Mouse (Mus musculus) common myeloid progenitor, adult 5-6 weeks (primary cell): ENCODE measurements at regions not wholly inside any gene's neighbourhood (a gene's known extent, or its start where the extent isn't known, plus 50 kb on each side); places are given as distances from the start of the nearest gene placed in this dataset.
"Not testable (repeated sequence)": the region's sequence is repeated elsewhere in the genome, so short reads cannot be mapped to it uniquely, and the experiment has no call there.

Experiments
- ATAC-seq: replicated peaks from 2 replicates; pipeline ENCODE4 v1.8.0; 2016; ENCODE audit warnings: low read depth, mild to moderate bottlenecking, moderate TSS enrichment, inconsistent platforms; ENCODE audit not compliant: poor library complexity, severe bottlenecking

DNA sequence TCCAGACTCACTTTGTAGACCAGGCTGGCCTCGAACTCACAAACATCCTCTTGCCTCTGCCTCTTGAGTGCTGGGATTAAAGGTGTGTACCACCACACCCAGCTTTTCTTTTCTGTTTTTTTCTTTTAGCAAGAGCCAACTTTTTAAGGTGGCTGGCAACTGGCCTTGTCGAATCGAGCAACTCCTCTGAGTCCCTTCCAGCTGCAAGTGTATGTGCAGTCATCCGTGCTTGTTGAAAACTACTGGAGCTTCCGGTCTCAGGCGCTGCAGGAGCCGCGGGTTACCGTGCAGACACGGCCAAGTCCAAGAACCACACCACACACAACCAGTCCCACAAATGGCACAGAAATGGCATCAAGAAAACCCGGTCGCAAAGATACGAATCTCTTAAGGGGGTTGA, 537.4 kb downstream of the Zfp704 start:
- not testable (repeated sequence) for ATAC-seq

DNA sequence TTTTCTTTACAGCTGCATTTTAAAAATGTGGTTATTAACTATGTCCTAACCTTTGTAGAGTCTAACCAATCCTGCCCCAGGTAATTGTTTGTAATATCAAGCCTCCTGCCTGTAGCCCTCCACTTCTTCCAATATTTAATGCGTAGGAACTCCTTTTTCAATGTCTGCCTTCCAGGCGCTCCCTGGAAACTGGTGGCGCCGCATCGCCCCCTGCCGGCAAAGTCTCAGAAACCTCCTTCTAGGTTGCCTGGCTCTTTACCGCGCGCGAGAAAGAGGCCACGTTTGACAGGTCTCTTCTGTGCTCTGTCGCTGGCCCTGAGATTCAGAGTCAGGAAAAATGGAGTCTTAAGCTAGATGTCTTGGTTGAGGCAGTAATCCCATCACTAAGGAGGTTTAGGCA, 542.8 kb downstream of the Zfp704 start:
- ATAC-seq, result peak; percentile 87

DNA sequence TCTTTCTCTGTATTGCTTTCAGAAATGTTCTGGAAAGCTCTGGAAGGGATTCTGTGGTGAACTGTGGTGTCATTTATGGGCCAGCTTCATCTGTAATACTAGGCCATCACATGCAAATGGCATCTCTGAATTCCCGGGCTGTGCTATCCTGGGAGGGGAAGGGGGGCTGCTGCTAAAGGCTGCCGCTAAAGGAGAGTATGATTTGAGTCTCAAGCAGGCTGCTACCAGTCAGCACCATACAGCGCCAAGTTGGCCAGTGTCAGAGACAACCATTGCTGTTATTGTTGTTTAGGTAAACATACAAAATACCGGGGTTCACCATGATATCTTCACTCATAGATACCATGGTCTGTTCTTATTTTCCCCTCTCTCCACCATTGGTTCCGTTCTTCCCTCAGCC, 543.5 kb downstream of the Zfp704 start:
- no peak for ATAC-seq

DNA sequence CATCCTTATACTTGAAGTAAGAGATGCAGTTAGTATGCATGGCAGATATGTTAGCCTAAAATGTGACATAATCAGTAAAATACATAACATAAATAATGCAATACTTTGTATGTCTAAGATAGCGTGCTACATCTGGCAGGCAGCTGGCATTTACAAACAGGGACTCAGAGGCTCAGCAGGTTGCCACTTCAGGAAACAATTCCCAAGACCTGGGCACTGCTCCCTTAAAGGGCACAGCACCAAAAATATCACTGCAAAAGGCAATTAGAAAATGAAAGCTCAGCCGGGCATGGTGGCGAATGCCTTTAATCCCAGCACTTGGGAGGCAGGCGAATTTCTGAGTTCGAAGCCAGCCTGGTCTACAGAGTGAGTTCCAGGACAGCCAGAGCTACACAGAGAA, 544.0 kb downstream of the Zfp704 start:
- ATAC-seq, result no peak

DNA sequence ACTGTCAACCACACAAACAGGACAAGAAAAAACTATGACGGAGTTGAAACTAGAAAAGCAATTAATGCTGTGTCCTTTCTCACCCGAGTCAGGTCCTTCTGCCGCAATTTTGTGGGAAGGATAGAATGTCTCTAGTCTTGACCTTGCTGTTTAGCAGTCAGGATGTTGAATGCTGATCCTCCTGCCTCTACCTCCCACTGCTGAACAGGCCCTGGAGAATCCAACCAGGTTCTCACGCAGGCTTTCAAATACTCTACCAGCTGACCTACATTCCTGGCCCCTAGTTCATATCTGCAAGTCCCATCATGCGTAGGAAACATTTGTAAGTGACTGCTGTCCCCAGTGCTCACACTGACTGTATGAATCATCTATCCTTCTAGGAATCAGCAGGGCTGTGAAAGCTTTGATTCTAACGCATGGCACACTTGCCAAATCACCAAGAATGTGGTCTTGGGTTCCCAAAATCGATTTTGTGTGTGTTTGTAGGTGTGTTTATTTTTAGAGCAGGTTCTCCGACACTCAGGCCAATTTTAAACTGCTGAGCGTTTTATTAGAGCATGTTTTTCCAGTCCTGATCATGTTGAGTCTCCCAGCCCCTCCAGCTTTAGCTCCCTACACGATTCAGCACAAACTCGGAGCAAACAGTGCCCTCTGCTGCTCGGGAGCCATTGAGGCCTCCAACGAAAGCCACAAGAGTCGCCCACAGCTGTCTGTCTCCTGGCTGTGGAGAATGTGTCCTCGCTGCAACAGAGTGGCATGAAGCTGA, 545.4 kb downstream of the Zfp704 start:
- ATAC-seq, result peak; percentile 89

DNA sequence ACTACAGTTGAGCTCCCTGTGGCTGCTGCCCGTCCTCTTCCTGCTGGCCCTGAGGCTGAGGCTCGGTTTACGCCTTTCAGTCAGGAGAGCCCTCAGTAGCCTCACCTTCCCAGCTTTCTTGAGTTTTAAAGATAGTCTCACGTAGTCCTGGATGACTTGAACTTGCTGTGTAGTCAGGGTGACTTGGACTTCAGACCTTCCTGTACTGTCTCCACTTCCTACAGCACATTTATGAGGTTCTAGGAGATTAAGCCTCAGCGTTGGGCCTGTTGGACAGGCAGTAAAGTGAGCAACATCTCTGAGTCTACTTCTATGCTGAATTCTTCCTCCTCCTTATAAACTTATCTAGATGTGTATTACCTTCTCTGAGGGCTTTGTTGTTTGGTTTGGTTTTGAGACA, 546.2 kb downstream of the Zfp704 start:
- ATAC-seq, result no peak

DNA sequence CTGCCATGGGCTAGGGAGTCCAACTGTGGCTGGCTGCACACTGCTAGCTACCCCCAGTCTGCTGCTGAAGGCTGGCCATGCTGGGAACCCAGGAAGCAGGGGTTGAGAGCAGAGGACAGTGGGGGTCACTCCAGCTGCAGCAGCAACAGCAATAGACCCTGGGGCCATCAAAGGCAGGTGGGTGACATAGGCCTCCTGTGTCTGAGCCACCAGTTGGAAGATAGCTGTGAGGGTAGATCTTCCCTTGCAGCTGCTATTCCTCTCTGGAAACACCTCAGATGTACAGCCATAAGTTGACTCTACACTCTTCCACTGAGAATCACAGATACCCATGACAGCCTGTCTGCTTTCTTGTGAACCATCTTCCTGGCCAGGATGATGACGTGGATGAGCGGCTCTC, 548.5 kb downstream of the Zfp704 start:
- ATAC-seq, result no peak

DNA sequence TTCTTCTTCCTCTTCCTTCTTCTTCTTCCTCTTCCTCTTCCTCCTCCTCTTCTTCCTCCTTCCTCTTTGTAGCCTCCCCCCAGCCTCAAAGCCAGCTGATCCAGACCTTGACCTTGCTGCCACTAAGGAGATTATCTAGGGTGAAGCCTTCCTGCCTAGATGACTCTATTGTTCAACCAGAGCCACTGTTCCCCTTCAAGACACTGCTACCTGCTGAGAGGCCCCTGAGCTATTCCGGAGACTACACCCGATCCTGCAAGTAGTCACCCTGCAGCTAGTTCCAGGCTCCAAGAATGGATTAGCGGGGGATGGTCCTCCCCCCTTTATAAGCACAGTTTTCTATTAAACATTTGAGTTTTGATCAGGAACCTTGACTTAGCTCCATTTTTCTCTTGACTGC, 552.2 kb downstream of the Zfp704 start:
- not testable (repeated sequence) for ATAC-seq

DNA sequence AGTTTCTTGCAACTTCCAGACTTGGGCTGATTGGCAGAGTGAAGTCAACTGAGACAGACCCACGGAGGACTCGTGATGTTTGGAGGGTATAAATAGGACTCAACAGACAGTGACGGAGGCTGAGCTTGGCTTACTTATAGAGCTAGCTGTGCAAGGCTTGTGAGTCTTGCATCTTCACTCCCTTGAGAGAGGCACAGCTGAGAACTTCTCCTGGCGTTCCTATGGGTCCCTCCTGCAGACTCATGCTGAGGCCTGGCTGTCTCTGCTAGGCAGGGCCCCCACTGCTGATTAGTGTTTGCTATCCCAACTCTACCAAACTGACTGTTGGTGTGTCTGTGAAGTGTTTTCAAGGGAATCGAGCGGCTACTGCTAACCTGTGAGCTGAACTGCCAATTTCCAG, 553.0 kb downstream of the Zfp704 start:
- no peak for ATAC-seq

DNA sequence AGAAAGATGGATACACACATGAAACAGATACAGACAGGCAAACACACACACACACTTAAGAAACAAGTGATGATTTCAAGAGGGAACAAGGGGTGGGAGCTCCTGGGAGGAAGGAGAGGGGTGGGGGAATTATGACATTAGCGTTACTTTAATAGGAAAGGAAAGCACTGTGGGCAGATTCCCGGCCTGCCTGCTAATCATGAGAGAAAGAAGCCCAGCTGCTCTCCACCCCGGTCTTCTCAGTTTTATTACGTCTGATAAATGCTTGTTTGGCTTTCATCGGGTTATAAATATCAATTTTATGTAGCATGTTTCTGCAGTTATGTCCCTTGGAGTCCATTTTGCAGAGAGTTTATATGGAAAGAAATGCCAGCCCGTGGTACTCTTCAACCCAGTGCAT, 554.1 kb downstream of the Zfp704 start:
- ATAC-seq, result no peak
